Mouse (Mus musculus): Measurements from ENCODE around the gene Tmem198.

The Tmem198 gene

DNA sequence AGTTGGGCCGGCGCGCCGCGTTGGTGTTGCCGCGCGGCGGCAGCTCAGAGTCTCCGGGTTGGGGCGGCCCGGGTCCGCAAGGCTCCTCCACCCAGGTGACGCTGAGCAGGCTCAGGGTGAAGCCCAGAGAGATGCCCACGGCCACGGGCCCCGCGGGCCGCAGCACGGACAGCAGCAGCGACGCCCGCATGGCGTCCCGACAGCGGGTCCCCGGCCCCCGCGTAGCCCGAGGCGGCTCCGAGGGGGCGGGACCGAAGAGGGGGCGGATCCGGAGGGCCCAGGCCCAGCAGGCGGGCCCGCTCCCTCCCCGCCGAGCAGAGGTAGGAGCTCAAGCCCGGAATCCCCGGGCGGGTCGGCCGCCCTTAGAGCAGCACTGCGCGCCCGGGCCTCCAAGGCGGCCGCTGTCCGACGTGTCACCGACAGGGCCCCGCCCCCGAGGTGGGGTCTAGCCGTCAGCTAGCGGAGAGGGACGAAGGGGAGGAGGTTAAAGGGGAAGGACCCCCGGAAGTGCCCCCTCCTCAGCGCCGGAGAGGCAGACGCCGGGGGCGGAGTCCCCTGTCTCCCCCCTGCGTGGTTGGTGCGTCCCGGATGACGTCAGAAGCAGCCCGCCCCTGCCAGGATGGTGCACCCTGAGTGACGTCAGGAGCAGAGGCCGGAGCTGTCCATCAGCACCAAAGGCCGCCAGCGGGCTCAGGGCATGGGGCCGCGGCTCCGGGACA is at the start of gene Tmem198, which contains the start of gene Chpf:
Gene Tmem198 (plus strand): TSS at position 617 of the 719 bp plus-strand sequence.
Gene Chpf (minus strand): TSS at position 392 of the 719 bp plus-strand sequence.
- DNase-seq (ENCODE audit: low read depth) = peak; percentile 98

DNA sequence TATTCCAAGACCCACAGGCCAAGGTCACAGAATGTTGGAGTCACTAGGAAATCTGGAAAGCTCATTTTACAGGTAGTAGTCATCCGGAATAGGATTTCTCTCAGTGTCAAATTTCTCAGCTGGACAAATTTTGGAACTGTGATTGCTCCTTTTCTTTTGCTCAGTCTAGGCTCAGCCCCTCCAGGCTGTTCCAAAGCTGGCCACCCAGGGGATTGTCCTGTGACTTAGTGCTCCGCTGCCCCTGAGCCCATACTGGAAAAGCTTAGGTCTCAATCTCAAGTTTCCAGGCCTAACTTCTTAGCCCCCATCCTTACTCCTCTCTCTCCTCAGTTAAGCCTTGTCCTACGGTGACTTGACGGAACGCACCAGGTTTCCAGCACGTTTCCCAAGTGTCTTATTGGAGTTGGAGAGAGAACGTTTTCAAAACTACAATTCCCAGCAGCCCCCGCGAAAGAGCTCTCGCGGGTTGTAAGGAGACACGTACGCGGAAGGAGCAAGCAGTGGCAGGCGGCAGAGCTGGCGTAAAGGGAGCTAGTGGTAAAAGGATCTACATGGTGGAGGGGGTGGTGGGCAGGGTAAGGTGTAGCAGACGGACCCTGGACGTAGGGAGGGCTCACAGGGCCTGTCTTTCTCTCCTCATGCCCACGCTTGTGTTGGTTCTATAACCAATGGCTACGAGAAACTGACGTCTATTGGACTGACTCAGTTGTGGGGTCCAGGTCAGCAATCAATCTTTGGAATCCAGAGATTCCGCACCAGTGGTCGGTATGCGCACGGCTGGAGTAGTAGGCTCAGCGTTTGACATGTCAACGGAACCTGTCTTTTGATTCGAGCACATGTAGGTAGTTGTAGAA is 43.6 kb upstream of the Tmem198 start, which contains the start of gene Gmppa:
Gene Gmppa (plus strand): TSS at position 456 of the 854 bp plus-strand sequence.
- DNase-seq (ENCODE audit: low read depth) = peak; percentile 95

DNA sequence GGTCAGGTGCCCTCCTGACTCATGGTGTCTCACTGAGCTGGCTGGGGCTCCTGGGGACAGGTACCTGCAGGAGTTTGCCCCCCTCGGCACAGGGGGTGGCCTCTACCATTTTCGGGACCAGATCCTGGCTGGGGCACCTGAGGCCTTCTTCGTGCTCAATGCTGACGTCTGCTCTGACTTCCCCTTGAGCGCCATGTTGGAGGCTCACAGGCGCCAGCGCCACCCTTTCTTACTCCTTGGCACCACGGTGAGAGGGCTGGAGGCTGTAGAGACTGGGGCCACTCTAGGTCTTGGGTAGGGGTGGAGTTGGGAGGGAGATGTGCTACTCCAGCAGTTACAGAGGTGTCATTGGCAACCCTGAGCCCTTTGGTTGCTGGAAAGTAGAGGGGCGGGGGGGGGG is 40.5 kb upstream of the Tmem198 start:
- DNase-seq (ENCODE audit: low read depth) = no peak

DNA sequence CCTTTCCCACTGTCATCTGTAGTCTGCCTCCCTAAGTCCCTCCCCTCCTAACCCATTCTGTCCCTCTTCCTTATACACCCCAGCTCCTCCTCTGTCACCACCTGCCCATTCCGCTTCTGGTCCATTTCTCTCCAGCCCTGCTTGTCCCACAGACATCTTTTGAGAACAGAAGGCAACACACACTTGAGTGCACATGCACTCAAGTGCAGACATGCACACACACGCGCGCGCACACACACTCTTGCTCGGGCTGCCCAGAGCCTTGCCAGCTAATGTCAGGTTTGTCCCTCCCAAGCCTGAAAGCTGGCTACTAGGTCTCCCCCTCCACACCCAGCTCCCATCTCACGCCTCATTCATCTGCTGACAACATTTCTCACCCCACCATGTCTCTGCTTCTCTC is 38.7 kb upstream of the Tmem198 start:
- no peak for DNase-seq (ENCODE audit: low read depth)

DNA sequence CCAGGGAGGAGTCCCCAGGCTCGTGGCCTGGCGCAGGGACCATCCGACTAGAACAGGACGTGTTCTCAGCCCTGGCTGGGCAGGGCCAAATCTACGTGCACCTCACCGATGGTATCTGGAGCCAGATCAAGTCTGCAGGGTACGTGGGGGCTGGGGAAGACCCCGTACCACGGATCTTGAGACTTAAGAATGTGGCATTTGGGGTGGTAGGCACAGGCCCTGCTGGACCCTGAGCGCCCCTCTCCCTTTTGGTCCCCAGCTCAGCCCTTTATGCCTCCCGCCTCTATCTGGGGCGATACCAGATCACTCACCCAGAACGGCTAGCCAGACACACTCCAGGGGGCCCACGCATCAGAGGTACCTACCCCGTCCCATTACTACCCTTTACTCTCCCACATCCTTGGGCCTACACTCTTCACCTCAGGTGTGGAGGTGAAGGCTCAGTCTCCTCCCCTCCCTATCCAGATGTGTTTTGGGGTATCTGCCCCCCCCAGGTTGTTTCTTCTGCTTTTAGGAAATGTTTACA is 37.8 kb upstream of the Tmem198 start:
- DNase-seq (ENCODE audit: low read depth) = no peak

DNA sequence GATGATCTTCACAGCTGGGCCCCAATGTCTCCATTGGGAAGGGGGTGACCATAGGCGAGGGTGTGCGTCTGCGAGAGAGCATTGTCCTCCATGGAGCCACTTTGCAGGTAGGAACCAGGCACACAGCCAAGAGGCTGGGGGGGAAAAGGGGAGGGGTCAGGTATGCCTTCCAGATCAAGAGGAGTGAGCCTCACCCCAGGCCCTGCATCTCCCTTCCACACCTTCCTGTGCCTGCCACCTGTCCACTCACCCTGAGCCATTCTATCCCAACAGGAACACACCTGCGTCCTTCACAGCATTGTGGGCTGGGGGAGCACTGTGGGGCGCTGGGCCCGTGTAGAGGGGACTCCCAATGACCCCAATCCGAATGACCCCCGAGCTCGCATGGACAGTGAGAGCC is 37.2 kb upstream of the Tmem198 start:
- no peak for DNase-seq (ENCODE audit: low read depth)

DNA sequence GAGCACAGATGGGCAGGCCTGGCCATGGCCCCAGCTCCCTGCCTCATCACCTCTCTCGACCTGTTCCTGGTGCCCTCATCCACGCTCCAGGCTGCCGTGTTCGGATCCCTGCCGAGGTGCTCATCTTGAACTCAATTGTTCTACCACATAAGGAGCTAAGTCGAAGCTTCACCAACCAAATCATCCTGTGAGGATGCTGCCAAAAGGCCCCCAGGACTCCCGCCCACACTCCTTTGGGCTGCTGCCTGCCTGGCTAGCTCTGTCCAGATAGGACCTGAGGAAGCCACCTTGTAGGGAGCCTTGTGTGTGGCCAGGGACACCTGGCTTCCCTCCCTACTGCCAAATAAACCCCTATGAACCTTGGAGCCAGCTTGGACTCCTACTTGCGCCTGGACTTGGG is 36.5 kb upstream of the Tmem198 start:
- no peak for DNase-seq (ENCODE audit: low read depth)

DNA sequence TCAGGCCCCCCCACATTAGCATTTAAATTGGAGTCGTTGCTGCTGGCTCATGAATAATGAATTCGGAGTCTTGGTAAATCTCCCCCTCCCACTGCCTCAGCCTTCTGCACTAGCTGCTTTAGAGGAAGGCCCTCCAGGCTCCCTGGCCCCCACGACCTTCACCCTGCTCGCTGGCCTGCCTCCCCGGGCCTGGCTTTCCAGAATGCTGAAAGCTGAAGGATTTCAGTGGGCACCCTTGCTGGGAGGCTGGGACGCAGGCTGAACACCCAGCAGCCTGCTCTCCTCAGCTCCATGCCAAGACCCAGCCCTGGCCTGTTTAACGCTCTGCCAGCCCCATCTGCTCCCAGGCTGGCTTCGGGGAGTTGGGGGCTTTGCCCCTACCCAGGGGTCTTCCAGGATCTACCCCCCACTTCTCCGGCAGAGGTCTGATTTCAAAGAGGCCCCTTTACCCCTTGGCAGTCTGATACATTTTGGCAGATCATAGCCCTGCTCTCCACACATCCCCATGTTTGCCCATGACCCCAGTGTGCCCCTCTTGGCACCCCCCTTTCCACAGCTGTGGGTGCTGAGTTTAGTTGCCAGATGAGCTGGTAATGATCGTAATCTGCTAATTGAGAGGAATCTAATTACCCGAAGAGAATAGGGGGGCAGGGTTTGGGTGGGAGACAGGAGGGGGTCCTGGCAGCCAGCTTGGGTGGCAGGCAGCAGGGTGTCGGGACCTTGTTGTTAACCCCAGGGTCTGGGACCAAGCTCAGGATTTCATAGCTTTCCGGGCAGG is 35.9 kb upstream of the Tmem198 start:
- no peak for DNase-seq (ENCODE audit: low read depth)

DNA sequence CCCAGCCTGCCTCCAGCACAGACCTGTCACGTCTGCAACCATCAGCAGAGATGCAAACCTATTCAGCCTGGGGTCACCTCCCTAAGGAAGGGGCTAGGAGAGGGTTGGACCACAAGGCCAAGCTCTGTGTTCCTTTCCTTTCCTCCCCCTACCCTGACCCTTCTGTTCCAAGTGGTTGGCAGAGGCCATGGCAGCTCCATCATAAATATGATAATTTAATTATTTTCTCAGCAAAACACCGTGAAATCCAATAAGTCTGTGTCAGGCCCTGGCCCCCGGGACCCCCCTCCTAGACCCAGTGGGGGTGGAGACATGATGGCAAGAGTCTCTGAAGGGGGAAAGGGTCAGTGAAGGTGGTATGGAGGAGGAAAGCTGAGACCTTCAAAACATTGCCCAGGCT is 35.1 kb upstream of the Tmem198 start:
- no peak for DNase-seq (ENCODE audit: low read depth)

DNA sequence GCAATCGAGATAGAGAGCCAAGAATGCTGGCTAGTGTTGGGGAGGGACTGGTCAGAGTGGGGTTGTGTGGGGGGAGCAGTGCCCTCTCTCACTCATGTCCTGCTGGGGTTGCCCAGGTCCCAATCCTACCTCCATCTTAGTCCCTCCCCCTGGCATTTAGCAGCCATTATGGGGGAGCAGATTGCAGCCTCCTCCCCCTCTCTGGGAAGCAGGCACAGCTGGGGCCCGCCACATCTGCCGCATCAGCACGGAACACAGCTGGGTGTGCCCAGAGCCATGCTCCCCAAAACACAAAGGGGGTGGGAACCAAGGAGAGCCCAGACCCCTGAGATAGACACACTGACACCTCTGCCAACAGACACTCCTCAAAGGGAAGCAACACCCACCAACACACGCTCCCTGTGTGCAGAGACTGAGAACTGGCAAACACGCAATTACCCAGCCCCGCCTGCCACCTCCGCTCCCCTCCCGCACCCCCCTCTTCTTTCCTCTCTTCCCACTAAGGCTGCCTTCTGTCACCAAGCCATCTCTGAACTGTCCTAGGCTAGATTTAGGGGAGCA is 34.1 kb upstream of the Tmem198 start:
- DNase-seq (ENCODE audit: low read depth) = no peak

DNA sequence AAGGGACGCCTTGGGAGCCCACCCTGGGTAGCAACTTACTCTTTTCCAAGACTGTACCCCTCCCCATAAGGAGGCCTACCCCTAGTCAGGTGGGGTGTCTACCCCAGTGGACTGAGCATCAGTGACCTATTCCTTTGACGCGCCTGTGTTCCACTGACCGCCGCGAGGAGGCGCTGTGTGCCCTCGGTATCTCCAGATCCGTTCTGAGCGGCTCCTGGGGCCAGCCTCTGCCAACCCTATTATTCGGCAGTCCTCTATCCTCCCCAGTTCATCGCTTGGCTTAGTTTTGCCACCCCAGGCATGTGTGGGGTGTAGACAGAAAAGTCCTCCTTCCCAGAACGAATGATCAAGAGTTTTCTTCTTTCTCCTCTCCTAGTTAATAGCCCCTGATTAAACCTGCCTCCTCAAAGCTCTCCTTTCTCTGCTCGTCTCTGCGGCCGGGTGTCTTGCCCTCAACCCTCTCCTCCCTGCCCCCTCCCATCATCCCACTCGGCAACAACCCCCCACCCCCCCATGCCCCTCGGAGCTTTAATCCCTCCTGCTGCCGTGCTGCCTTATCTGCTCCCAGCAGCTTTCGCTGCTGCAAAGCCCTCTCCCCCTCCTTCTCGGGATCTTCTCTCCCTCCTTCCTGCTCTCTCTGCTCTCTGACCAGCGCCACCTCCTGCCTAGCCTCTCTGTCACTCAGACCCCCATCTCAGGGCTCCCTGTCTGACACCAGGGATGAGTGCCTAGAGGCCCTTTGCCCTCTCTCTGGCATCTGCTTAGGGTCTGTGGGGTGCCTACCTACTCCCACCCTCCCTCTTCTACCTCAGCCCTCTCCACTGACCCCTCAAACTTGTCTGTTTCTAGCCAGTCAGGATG is 33.4 kb upstream of the Tmem198 start:
- peak; percentile 91 for DNase-seq (ENCODE audit: low read depth)

DNA sequence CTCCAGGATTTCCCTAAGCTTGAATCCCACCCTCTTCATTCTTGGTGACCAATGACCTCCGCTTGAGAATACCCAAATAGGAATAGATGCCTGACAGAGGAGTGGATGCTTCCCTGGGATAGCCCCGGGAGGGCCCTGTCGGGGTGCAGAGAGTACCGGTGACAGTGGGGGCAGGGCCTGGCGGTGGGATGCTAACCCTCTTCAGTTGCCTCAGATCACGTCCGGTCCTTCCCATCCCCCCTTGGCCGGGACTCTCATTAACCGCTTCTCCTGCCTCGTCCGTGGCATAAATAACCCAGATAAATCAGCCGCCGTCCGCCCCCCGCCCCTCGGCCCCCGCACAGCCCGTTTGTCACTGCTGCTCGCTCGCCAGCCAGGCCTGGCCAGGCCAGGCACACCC is 32.7 kb upstream of the Tmem198 start:
- DNase-seq (ENCODE audit: low read depth) = no peak

DNA sequence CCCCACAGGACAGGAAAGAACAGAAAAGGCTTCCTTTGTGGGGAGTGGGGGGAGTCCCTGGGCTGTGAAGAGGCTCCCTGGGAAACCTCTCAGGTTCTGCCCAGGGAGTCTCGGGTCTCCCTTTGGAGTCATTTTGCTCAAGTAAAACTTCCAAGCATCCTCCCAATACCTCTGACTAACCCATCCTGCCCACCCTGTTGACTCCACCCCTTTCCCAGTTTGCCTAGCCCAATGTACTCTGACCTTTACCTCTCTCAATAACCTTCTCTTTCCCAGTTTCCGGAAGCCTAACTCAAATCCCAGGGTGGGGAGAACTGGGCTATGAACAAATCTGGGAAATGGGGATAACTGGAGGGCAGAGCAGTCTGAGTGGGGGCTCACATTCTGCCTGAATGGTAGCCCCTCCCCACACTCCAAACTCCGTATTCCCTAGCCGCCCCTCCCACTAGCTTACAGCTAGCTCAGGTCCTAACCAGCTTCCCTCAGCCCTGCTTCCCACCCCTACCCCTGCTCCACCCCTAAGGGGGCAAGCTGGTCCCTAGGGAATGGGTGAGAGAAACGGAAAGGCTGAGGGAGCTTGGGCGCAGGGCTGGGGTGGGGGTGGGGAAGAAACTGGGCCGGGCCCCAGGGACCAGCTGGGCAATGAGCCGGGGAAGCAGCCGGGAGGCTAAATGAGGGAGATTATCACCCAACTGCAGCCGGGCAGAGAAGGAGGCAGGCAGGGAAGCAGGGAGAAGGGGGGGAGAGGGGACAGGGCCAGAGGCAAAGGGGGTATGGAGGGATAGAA is 31.9 kb upstream of the Tmem198 start:
- DNase-seq (ENCODE audit: low read depth) = no peak

DNA sequence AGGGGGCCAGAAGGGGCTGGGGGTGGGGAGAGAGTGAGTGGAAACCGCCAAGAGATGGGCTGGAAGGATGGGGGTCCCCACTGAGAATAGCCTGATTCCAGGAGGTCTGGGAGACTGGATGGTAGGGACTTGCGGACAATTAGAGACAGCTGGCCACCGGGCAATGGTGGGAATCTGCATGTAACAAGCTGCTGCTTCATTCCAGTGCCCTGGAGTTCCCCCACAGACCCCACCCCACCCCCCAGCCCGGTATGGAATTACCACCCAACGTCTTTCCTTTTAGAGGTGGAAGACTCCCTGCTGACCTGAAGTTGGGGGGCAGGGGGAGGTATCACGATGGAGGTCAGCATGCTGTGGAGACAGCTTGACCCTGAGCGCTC is 31.3 kb upstream of the Tmem198 start:
- DNase-seq (ENCODE audit: low read depth) = no peak

DNA sequence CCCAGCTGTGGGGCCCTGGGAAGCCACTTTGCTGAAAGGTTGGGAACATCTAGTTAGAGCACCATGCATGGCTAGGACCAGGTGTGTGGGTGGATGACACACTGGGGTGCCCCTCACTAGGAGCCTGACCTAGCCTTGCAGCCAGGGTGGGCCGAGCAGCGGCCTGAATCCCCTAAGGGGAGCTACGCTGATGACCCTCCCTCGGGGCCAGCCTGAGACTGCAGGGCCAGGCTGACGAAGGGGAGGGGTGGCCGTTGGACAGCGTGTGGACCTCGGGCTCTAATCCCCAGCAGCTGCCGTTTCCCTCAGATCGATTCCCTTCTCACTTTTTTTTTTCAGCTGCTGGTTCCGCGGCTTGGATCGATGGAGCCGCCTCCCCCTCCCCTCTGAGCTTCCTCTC is 30.4 kb upstream of the Tmem198 start:
- no peak for DNase-seq (ENCODE audit: low read depth)

DNA sequence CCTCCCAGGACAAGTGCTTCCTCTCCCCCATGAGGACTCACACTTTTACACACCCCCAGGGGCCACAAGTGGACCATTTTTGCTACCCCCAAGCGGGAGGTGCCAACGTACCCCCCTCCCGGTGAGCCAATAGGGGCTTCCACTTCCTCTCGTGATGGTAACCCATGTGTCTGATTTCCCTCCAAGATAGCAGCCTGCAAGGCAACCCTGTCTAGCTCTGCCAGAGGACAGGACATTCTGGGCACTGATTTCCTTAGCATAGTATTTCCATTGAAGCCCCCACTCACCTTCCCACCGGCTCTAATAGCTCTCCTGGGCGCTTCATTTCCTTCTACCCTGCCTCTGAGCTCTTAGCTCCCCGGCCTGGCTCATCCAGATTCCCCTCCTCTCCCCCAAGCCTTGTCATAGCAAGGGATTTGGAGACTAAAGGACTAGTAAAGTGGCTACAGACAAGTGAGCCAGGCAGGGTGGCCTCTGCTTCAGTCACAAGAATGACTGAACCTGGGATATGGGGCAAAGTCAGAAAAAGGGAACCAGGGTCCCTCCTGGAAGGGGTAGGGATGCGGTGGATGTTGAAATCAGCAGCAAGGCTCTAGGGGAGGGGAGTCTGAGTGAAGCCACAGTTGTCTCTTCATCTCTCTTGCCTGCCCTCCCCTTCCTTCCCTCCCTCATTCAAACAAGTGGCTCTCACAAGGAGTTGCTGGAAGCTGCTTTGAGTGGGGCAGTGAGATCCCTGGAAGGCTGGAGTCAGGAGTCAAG is 29.8 kb upstream of the Tmem198 start:
- no peak for DNase-seq (ENCODE audit: low read depth)

DNA sequence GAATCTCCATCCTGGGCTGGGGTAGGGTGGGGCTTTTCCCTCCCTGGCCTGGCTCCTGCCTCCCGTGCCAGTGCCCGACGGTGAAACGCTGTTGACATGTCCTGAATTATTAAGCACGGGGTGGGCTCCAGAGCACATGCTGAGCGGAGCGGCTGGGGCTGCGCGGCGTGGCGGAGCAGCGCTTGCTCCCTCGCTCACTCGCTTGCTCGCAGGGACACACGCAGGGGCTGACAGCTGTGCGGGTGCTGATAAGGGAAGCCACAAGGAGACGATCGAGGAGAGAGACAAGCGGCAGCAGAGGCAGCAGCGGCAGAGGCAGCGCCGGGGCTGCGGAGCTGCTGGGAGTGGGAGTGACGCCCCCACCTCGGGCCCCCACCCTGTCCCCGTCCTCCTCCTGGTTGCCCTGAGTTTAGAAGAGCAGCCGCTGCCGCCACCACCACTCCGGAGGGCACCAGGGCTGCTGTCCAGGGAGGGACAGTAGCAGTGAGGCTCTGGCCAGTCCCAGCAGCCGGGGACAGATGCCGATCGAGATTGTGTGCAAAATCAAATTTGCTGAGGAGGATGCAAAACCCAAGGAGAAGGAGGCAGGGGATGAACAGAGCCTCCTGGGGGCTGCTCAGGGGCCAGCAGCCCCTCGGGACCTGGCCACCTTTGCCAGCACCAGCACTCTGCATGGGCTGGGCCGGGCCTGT is 28.9 kb upstream of the Tmem198 start, which contains the start of gene Asic4:
Gene Asic4 (plus strand): TSS at position 123 of the 692 bp plus-strand sequence.
- no peak for DNase-seq (ENCODE audit: low read depth)

DNA sequence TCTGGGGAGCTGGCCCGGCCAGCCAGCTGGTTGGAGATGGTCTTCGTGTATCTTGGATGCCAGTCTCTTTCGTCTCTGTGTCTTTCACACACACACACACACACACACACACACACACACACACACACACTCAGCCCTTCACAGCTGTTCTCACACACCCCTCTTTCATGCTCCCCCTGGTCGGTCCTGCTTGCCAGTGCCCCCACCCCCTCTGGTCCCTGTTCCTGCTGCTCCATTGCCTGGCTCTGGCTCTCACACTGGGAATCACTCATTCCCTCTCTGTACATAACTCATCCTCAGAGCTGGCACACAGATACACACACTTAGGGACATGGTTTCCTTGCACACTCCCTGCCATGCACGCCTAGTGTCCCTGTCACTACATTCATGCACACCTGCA is 27.4 kb upstream of the Tmem198 start:
- DNase-seq (ENCODE audit: low read depth) = no peak

DNA sequence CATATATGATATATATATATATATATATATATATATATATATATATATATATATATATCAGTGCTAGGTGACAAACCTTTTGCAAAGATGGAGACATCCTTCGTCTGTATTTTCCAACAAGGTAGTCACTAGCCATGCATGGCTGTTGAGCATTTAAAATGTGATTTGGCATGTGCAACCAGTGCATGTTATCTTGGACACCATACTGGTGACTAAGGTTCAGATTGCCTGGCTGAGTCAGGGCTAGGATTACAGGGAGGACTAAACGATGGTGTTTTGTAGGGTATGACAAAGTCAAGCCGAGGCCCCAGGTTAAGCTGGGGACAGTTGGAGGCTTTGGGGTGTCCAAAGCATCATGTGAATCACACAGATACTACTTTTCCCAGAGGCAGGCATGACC is 23.9 kb upstream of the Tmem198 start:
- peak; percentile 37 for DNase-seq (ENCODE audit: low read depth)

All from NIH3T3 (cell line).